Mouse (Mus musculus) adrenal gland, postnatal 10 days (tissue): ENCODE measurements around the gene Gsta2. TPM values are rescaled to one million over a fixed set of nuclear protein-coding genes. Genes with fewer than 3 reads are reported as not detected.
"Not testable (repeated sequence)": the region's sequence is repeated elsewhere in the genome, so short reads cannot be mapped to it uniquely, and the experiment has no call there.

Source experiments
- DNase-seq: peaks from one replicate; pipeline ENCODE4 v3.0.0; 2021; ENCODE audit warnings: mixed read lengths
- total RNA-seq, 2 experiments: library from RNA; stranded (reverse); gene quantifications; 2 replicates each; pipeline ENCODE4 v1.2.3; 2021

Gsta2 gene
- total RNA-seq, 2 experiments from 2014 or later = 1.8 to 7.9 TPM

DNA sequence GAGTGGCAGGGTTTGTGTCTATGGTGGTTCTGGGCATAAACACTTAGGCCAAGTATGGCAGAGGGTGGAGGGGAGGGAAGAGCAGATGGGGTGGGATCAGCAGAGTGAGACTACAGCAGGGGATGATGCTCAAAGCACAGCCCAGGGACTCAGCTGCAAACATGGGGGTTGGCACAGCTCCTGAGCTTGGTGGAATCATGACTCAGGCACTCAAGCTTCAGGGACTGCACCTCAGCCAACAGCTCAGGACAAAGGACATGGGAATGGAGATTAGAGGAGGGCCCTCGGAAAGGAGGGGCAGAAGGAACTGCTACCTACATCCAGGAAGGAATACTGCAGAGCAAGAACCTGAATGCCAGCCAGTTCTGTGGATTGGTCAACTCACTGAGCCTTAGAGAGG lies 56.4 kb downstream of the Gsta2 start:
- not testable (repeated sequence) for DNase-seq

DNA sequence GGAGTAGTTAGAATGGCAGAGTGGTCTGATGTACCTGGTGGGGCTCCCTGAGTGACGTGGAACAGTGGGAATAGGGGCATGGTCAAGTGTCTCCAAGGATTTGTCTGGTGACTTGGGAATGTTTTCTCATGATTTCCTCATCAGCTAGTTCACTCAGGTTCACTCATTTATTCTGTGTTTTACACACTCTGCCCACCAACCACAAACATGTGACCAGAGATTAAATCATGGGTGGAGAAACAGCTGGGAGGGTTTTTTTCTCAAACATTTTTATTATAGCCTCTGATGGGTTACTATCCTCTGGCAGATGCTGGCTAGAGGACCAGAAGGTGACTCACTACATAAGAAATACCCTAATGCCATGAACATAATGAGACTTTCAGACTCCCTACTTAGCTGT lies 57.4 kb downstream of the Gsta2 start:
- no peak for DNase-seq

DNA sequence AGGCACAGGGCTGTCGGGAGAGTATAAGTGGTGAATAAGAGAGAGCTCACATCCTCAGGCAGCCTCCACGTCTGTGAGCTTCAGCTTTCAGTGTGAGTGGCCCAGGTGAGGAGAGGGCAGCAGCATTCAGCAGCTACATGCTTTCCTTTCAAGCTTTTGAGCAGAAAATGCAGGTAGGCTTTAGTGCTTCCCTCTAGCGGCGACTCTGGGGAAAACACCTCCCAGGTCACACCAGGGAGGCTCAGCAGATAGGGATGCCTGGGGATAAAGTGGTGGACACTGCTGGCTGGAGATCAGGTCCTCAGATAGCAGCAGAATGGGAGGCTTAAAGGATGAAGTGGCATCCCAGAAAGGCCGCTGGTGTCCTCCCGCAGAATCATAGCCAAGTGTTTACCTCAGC lies 59.5 kb downstream of the Gsta2 start:
- DNase-seq = peak; percentile 58

DNA sequence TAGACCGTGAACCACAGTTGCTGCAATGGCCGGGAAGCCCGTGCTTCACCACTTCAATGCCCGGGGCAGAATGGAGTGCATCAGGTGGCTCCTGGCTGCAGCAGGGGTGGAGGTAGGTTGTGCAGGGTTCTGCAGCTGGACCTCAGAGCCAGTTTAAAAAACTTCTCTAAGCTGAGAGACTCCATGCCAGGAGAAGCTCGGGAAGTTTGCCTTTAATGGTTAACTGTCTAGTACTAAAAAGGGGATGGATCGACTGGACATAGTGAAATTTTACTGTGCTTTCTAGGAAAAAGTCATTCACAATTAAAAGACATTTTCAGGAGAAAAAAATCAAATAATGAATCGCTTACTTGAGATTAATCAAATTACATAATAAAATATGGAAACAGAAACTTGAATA lies 60.8 kb downstream of the Gsta2 start:
- not testable (repeated sequence) for DNase-seq

DNA sequence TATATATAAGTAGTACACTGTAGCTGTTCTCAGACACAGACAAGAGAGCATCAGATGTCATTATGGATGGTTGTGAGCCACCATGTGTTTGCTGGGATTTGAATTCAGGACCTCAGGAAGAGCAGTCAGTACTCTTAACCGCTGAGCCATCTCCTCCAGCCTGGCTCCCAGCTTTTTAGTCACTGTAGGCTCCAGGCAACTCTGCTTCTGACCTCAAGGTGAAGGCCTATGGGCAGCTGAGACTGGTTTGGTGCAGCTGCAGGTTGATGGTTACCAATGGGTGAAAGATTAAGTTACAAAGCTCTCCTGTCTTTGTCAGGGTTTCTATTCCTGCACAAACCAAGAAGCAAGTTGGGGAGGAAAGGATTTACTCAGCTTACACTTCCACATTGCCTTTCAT lies 61.9 kb downstream of the Gsta2 start:
- not testable (repeated sequence) for DNase-seq

DNA sequence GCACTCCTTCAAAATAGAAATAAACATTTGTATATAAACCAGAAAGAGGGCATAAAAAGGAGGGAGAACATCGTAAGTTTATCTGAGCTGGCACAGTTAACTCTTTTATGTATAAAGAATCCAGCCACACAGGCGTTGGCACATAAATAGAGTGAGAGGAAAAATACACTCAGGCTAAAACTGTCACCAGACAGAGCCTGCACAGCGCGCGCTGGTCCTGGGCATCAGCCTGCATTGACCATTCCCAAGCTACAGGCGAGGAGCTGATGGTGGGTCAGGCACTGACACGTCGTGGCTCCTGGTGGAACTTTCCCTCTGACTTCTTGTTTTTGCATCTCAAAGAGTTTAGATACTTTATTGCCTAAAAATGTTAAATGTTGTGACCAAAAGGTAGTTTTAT lies 63.1 kb downstream of the Gsta2 start:
- not testable (repeated sequence) for DNase-seq

DNA sequence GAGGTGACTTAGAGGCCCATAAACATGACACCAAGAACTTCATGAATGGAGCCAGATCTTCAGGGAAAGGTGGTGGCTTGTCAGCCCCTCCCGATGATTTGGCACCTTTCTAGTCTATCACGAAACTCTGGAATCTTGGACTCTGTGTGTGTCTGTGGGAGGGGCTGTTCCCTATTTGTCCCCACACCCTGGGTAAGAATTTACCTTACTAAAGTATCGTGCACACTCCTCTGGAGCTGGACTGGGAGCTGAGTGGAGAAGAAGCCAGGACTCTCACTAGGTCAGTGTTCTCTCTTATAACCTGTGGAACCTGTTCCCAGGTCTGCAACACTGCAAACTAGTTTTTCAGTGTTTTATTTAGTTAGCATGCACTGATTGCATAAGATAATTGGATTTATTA lies 65.9 kb downstream of the Gsta2 start, which contains the start of gene Gm10639:
TSS of gene Gm10639 (plus strand) at position 201 of the 400 bp plus-strand sequence.
- DNase-seq = not testable (repeated sequence)

DNA sequence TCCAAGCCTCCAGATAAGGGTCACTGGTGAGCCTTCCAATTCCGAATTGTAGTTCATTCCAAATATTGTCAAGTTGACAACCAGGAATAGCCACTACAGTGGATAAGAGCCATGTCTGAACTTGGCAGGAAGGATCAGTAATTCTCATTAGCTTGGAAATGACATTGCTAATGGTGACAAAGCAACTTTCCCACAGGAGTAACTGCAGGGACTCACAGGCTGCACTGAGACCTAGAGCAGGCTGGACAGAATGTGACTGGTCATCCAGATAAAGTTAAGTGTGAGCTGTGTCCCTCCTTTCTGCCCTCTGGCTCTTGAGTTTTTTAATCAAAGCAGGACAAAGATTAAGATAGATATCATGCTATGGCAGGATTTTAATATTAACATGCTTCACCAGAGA lies 66.5 kb downstream of the Gsta2 start:
- not testable (repeated sequence) for DNase-seq

DNA sequence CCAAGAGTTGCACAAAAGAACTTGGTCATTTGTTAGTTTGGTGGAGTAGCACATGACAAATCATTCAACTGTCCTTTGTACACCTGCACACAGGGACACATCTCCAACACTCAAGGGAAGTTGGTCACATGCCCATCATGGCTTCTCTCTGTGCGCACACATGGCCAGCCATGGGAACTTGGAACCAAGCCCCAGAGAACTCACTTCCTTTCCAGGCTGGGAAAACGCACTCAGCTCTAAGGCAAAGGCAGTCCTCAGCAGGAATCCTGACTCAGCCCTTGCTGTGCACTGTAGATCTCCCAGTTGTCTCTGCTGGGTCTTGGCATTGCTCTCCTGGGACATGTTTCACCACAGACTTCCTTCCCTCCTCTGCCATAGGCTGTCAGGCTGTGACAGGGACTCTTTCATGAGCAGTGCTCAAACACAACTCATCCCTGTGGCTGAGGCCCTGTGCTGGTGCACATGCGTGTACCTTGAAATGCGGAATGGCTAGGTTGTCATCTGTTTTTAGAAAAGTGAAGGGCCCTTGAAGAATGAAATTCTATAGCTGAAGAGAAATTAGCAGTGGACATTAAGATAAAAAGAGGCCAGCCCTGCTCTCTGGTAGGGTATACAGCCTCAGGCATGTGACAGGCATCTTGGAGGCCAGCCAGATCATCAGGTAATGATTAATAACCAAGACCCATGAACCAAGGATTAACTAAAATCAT lies 73.4 kb downstream of the Gsta2 start:
- peak; percentile 23 for DNase-seq

Other genes with a start within 250 kb of the Gsta2 start
- gene Fbxo9, start 246.7 kb downstream of the Gsta2 start, total RNA-seq = 10 to 100 TPM; 63.0 to 85.4 TPM
- 10 to 100 TPM; 19.0 to 25.4 TPM for gene Ick, start 246.6 kb downstream of the Gsta2 start, total RNA-seq
- gene Gsta4, start 173.0 kb downstream of the Gsta2 start, total RNA-seq = 10 to 100 TPM; 65.6 to 72.7 TPM
- 1 to 10 TPM in 1 of 2 experiments, under 1 TPM in 1; 0.82 to 1.3 TPM for gene Gsta1, start 125.1 kb downstream of the Gsta2 start, total RNA-seq
- gene Gm3776, start 98.7 kb downstream of the Gsta2 start, total RNA-seq = not detected
- gene Gm10639, start 65.9 kb downstream of the Gsta2 start, total RNA-seq = not detected
- gene Omt2a, start 41.0 kb downstream of the Gsta2 start, total RNA-seq = not detected
- not detected for gene Omt2b, start 28.2 kb downstream of the Gsta2 start, total RNA-seq
- under 1 TPM in 1 of 2 experiments, not detected in 1; 0.51 TPM for gene Dppa5a, start 12.4 kb upstream of the Gsta2 start, total RNA-seq
- gene Ooep, start 22.9 kb upstream of the Gsta2 start, total RNA-seq = under 1 TPM in 1 of 2 experiments, not detected in 1; 0.18 TPM
- not detected for gene Ddx43, start 40.0 kb upstream of the Gsta2 start, total RNA-seq
- 1 to 10 TPM; 1.3 to 1.8 TPM for gene Cgas, start 87.4 kb upstream of the Gsta2 start, total RNA-seq
- gene Mto1, start 92.4 kb upstream of the Gsta2 start, total RNA-seq = 10 to 100 TPM; 23.6 to 29.8 TPM
- under 1 TPM in 1 of 2 experiments, not detected in 1; 0.60 TPM for gene Gm17324, start 93.0 kb upstream of the Gsta2 start, total RNA-seq
- 1,000 to 10,000 TPM; 6,172 to 6,732 TPM for gene Eef1a1, start 133.4 kb upstream of the Gsta2 start, total RNA-seq
- gene Slc17a5, start 232.3 kb upstream of the Gsta2 start, total RNA-seq = 10 to 100 TPM; 10.2 to 11.2 TPM